Mouse (Mus musculus) lung, postnatal 0 days (tissue): ENCODE data around the gene Apaf1. TPM values are rescaled to one million over a fixed set of nuclear protein-coding genes. Genes with fewer than 3 reads are reported as not detected.

Experiments used
- ATAC-seq: fragments of 200-750 bp; cut with Nextera tagmentation; 2 replicates; pipeline ENCODE4 v1.8.0; 2017; ENCODE audit warnings: moderate library complexity
- DNase-seq: peaks from one replicate; pipeline ENCODE4 v3.0.0-alpha.2; 2016; ENCODE audit warnings: low spot score
- H3K27ac ChIP-seq: fragments of 300-500 bp; sonication (generic); 2 replicates; pipeline ENCODE4 v1.5.1; 2014; ENCODE audit warnings: antibody characterized with exemption, mild to moderate bottlenecking, low read length, mixed read lengths
- H3K27me3 ChIP-seq: fragments of 300-500 bp; sonication (generic); replicated peaks from 2 replicates; pipeline ENCODE4 v1.6.1; 2014; ENCODE audit warnings: low read length, mixed read lengths; ENCODE audit not compliant: insufficient read depth
- H3K36me3 ChIP-seq: fragments of 300-500 bp; sonication (generic); 2 replicates; pipeline ENCODE4 v1.6.1; 2014; ENCODE audit warnings: low read length, mixed read lengths; ENCODE audit not compliant: insufficient read depth
- H3K4me1 ChIP-seq: fragments of 300-500 bp; sonication (generic); 2 replicates; pipeline ENCODE4 v1.6.1; 2014; ENCODE audit warnings: antibody characterized with exemption, low read depth, low read length, mixed read lengths; ENCODE audit not compliant: insufficient read depth
- H3K4me2 ChIP-seq: fragments of 300-500 bp; sonication (generic); replicated peaks from 2 replicates; pipeline ENCODE4 v1.6.1; 2014; ENCODE audit warnings: low read depth, mild to moderate bottlenecking, low read length, moderate library complexity, mixed read lengths
- H3K4me3 ChIP-seq: fragments of 300-500 bp; sonication (generic); 2 replicates; pipeline ENCODE4 v1.5.1; 2014; ENCODE audit warnings: low read depth, low read length
- H3K9ac ChIP-seq: fragments of 300-500 bp; sonication (generic); replicated peaks from 2 replicates; pipeline ENCODE4 v1.6.1; 2014; ENCODE audit warnings: low read depth, mild to moderate bottlenecking
- H3K9me3 ChIP-seq: fragments of 300-500 bp; sonication (generic); 2 replicates; pipeline ENCODE4 v1.6.1; 2016; ENCODE audit warnings: low read length, mixed read lengths
- CTCF ChIP-seq: IDR thresholded peaks from 2 replicates; pipeline ENCODE4 v1.5.1; 2016; ENCODE audit warnings: antibody characterized with exemption, mild to moderate bottlenecking
- EP300 ChIP-seq: IDR thresholded peaks from 2 replicates; pipeline ENCODE4 v1.6.1; 2016; ENCODE audit warnings: antibody characterized with exemption, mild to moderate bottlenecking, control low read depth
- WGBS: fragments of 180-500 bp; shearing (Covaris S2); extraction: QIAGEN DNeasy Blood & Tissue Kit; methylation state at CpG from one replicate; pipeline ENCODE4 v1.1.7; 2014; 5-methylcytosine and 5-hydroxymethylcytosine counted together
- polyA plus RNA-seq: library from polyadenylated mRNA; unstranded; fragments of >200 nt; fragmentation: Nextera tagmentation; extraction: Ambion mirVana; gene quantifications from 2 replicates; pipeline ENCODE4 v1.2.1, GENCODE M21; 2015

Apaf1 gene
- polyA plus RNA-seq, 1 experiment from 2014 or later = 14.3 TPM

DNA sequence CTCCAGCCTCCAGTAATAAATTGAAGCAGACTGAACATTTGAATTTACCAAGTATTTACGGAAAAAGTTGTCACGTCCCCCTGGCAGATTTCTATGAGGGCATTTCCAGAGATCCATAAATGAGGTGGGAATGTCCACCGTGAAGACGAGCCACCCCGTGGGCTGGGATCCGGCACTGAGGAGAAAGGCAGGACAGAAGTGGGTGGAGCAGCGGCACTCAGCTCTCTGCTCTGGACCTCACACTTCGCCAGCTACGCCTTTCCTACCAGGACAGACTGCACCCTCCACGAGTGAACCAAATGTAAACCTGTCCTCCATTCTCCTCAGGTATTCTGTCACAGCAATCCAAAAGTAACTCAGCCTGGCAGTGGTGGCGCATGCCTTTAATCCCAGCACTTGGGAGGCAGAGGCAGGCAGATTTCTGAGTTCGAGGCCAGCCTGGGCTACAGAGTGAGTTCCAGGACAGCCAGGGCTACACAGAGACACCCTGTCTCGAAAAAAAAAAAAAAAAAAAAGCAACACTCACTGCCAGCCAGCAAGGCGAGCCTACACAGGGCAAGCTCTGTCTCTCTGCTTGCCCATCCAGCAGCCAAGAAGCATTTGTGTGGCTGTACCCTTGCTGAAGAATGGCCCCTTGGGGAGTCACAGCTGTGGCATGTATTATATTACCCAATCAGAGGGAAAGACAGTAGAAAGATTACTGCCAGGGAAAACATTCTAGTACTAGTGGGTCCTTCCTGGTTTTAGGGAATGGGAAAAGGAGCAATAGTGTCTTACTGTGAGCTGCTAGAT, 20.4 kb upstream of the Apaf1 start:
- Histone ChIP-seq H3K36me3 (no peaks in the 10 kb centered on the region), H3K4me3 (no peak overlapping the region), H3K9me3 (no peaks in the 10 kb centered on the region), H3K9ac (no peak overlapping the region), H3K4me1 (no peaks in the 10 kb centered on the region), H3K4me2 (no peak overlapping the region), H3K27ac (no peak overlapping the region), H3K27me3 (no peaks in the 10 kb centered on the region)
- WGBS = 87% methylated on average over 14 of the region's 14 CpGs
- no peak for TF ChIP-seq CTCF
- TF ChIP-seq EP300 = no peak
- ATAC-seq (no peak), DNase-seq (no peak)

DNA sequence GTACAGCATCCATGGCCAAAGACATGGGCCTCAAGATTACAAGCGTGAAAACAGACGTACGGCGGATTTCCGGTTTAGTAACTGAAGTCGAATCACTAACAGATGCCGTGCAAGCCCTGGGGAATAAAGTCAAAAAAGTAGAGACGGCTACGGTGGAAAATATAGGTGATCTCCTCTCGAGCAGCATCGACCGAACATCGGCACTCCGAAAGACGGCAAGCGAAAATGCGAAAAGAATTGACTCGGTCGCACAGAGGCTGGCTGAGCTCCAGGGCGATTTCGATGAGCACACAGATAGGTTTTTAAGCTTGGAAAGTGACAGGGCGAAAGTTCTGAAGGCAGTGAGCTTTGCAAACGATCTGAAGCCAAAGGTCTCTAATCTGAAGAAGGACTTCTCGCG, 19.4 kb upstream of the Apaf1 start:
- ATAC-seq (no peak), DNase-seq (no peak)
- Histone ChIP-seq H3K9ac (no peak overlapping the region), H3K27me3 (no peaks in the 10 kb centered on the region), H3K36me3 (no peaks in the 10 kb centered on the region), H3K9me3 (no peaks in the 10 kb centered on the region), H3K4me3 (no peak overlapping the region), H3K27ac (no peak overlapping the region), H3K4me2 (no peak overlapping the region), H3K4me1 (no peaks in the 10 kb centered on the region)
- TF ChIP-seq EP300 (no peak), CTCF (no peak)
- 92% methylated on average over 25 of the region's 25 CpGs for WGBS

DNA sequence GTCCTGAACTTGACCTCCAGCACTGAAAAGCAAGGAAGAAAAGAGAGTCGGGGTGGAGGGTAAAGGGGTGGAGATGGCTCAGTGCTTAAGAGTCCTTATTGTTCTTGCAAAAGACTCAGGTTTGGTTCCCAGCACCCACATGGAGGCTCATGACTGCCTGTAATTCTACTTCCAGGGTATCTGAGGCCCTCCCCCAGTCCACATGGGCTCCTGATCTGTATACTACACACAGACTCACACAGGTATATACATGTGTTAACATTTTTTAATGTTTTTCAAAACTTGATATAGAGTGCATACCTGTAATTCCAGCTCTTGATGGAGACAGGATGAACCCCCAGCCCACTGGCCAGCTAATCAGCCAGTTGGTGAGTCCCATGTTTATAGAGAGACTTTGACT, 17.5 kb upstream of the Apaf1 start:
- Histone ChIP-seq H3K9me3 (no peaks in the 10 kb centered on the region), H3K4me1 (no peaks in the 10 kb centered on the region), H3K9ac (no peak overlapping the region), H3K27me3 (no peaks in the 10 kb centered on the region), H3K4me2 (no peak overlapping the region), H3K4me3 (no peak overlapping the region), H3K27ac (no peak overlapping the region), H3K36me3 (0 out of 2 replicates have a peak, but pooled peaks cover 4% of the 10 kb centered on the region)
- 80% methylated on average over 1 of the region's 1 CpGs for WGBS
- TF ChIP-seq CTCF = no peak
- TF ChIP-seq EP300 = no peak
- no peak for ATAC-seq
- DNase-seq = no peak

DNA sequence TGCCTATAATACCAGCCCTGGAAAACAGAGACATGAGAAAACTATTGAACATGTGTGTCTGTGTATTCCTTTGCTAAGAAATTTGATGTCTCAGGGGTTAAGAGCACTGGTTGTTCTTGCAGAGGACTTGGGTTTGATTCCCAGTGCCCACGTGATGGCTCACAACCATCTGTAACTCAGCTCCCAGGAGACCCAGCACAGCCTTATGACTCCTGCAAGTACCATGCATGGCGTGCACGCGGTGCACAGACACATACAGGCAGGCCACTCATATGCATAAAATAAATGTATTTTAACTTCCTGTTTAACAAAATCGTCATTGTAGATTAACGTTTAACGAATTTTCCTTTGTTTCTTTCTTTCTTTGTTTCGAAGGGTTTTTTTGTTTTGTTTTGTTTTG, 15.5 kb upstream of the Apaf1 start:
- Histone ChIP-seq H3K9ac (no peak overlapping the region), H3K4me3 (no peak overlapping the region), H3K27ac (no peak overlapping the region), H3K36me3 (0 out of 2 replicates have a peak, but pooled peaks cover 4% of the 10 kb centered on the region), H3K4me2 (no peak overlapping the region), H3K4me1 (no peaks in the 10 kb centered on the region), H3K27me3 (no peaks in the 10 kb centered on the region), H3K9me3 (no peaks in the 10 kb centered on the region)
- TF ChIP-seq EP300 = no peak
- TF ChIP-seq CTCF = no peak
- ATAC-seq (no peak), DNase-seq (no peak)
- 87% methylated on average over 8 of the region's 8 CpGs for WGBS

DNA sequence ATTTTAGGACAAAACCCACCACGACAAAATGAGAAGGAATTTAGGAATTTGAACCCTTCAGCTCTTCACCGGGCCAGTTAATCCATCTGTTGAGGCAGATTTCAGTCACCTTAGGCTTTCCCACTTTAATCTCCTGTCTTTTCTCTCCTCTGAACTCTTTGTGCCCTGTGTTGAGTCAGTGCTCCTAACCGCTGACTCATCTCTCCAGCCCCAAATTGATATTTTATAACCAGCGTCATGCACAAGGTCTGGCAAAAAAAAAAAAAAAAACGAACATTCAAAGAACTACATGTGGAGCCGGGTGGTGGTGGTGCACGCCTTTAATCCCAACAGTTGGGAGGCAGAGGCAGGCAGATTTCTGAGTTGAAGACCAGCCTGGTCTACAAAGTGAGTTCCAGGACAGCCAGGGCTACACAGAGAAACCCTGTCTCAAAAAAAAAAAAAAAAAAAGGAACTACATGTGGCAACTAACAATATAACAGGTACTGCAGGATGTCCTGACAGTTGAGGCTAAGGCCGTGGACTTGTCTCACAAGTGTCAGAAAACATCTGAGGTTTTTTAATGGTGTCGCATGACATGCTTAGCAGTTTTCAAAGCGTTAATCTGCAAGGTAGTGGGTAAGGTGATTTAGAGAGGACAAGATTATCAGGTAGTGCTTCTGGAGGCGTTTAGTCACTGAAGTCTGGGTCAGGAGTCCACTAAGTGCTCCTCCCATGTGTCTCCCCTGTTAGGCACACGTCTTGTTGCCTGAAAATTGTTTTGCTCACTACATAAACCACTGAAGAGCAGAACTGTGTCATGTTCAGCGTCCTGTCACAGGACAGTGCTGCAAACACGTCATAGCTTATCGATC, 11.9 kb upstream of the Apaf1 start:
- Histone ChIP-seq H3K27me3 (no peaks in the 10 kb centered on the region), H3K9me3 (no peaks in the 10 kb centered on the region), H3K4me1 (no peaks in the 10 kb centered on the region), H3K4me2 (no peak overlapping the region), H3K27ac (no peak overlapping the region), H3K36me3 (0 out of 2 replicates have a peak, but pooled peaks cover 4% of the 10 kb centered on the region), H3K4me3 (no peak overlapping the region), H3K9ac (no peak overlapping the region)
- TF ChIP-seq EP300 (no peak), CTCF (no peak)
- DNase-seq (no peak), ATAC-seq (no peak)
- 77% methylated on average over 15 of the region's 15 CpGs for WGBS

DNA sequence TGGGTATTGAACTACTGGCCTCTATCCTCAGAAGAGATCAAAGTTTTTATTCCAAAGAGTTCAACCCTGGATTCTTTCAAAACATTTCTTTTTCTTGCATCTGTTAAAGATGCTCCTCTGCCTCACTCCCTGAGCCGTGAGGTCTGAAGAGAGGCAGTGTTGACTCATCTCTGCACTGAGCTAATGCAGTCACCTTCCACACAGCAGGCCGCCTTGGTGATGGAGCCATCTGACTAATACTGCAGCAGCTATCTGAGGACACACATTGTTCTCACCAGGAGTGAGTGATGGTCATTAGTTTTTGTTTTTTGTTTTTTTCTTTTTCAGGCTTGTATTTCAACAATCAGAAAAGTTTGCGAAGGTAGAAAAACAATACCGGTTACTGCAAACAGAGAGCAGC, 10.2 kb upstream of the Apaf1 start:
- Histone ChIP-seq H3K27ac (no peak overlapping the region), H3K4me2 (no peak overlapping the region), H3K27me3 (no peaks in the 10 kb centered on the region), H3K36me3 (0 out of 2 replicates have a peak, but pooled peaks cover 4% of the 10 kb centered on the region), H3K4me1 (no peaks in the 10 kb centered on the region), H3K4me3 (no peak overlapping the region), H3K9me3 (no peaks in the 10 kb centered on the region), H3K9ac (no peak overlapping the region)
- 83% methylated on average over 4 of the region's 4 CpGs for WGBS
- ATAC-seq (no peak), DNase-seq (no peak)
- TF ChIP-seq EP300 = no peak
- no peak for TF ChIP-seq CTCF
